Mouse (Mus musculus) liver, adult 2 months (tissue): ENCODE results near the gene Pilrb2. TPM values are rescaled to one million over a fixed set of nuclear protein-coding genes. Genes with fewer than 3 reads are reported as not detected.
A peak's percentile ranks its signal among the peaks of the same experiment; 100 is the strongest.
"Not testable (repeated sequence)": the region's sequence is repeated elsewhere in the genome, so short reads cannot be mapped to it uniquely, and the experiment has no call there.

Experiments used
- DNase-seq: peaks from one replicate; pipeline ENCODE4 v3.0.0-alpha.2; 2011; ENCODE audit warnings: low read depth, low spot score; ENCODE audit errors: extremely low read depth
- H3K27ac ChIP-seq: fragments of 200-500 bp; replicated peaks from 2 replicates; pipeline ENCODE4 v1.5.1; 2012; ENCODE audit warnings: low read depth, mild to moderate bottlenecking, control low read depth, inconsistent platforms, low read length; ENCODE audit not compliant: insufficient read depth
- H3K27me3 ChIP-seq: fragments of 200-500 bp; 2 replicates; pipeline ENCODE4 v1.6.1; 2012; ENCODE audit warnings: mild to moderate bottlenecking, moderate library complexity, low read length, inconsistent platforms; ENCODE audit not compliant: control insufficient read depth, insufficient read depth
- H3K36me3 ChIP-seq: fragments of 200-500 bp; 2 replicates; pipeline ENCODE4 v1.6.1; 2012; ENCODE audit warnings: low read length, inconsistent platforms; ENCODE audit not compliant: control insufficient read depth, insufficient read depth
- H3K4me1 ChIP-seq: fragments of 200-500 bp; 2 replicates; pipeline ENCODE4 v1.6.1; 2011; ENCODE audit warnings: low read length; ENCODE audit not compliant: control insufficient read depth, insufficient read depth
- H3K4me3 ChIP-seq: fragments of 200-500 bp; 2 replicates; pipeline ENCODE4 v1.5.1; 2011; ENCODE audit warnings: low read depth, mild to moderate bottlenecking, control low read depth, low read length, moderate library complexity; ENCODE audit not compliant: insufficient read depth
- H3K79me2 ChIP-seq: fragments of 200-500 bp; 2 replicates; pipeline ENCODE4 v1.6.1; 2012; ENCODE audit warnings: inconsistent platforms, mild to moderate bottlenecking, low read length, moderate library complexity; ENCODE audit not compliant: control insufficient read depth, insufficient read depth
- H3K9ac ChIP-seq: fragments of 200-500 bp; 2 replicates; pipeline ENCODE4 v1.6.1; 2012; ENCODE audit warnings: low read depth, mild to moderate bottlenecking, control low read depth, inconsistent platforms, low read length
- CTCF ChIP-seq: fragments of 200-500 bp; IDR thresholded peaks from 2 replicates; pipeline ENCODE4 v1.5.1; 2011; ENCODE audit warnings: low read depth, low read length, control low read depth
- POLR2A ChIP-seq: fragments of 200-500 bp; IDR thresholded peaks from 2 replicates; pipeline ENCODE4 v1.6.1; 2011; ENCODE audit warnings: low read length, control low read depth; ENCODE audit not compliant: insufficient read depth; ENCODE audit errors: extremely low read depth
- whole genome bisulfite sequencing: fragments of 180-500 bp; shearing (Covaris S2); methylation state at CpG from one replicate; pipeline ENCODE4 v1.1.7; 2018; 5-methylcytosine and 5-hydroxymethylcytosine counted together
- polyA plus RNA-seq: library from polyadenylated mRNA; depleted of rRNA; stranded (reverse); fragments of >200 nt; gene quantifications from 2 replicates; pipeline ENCODE4 v1.2.3, GENCODE M21; 2012
- total RNA-seq: library from RNA; depleted of rRNA; stranded (reverse); fragments of >200 nt; gene quantifications from 2 replicates; pipeline ENCODE4 v1.2.3, GENCODE M21; 2014

Pilrb2 gene
- total and polyA plus RNA-seq, 2 experiments: 3.7 to 4.4 TPM

DNA sequence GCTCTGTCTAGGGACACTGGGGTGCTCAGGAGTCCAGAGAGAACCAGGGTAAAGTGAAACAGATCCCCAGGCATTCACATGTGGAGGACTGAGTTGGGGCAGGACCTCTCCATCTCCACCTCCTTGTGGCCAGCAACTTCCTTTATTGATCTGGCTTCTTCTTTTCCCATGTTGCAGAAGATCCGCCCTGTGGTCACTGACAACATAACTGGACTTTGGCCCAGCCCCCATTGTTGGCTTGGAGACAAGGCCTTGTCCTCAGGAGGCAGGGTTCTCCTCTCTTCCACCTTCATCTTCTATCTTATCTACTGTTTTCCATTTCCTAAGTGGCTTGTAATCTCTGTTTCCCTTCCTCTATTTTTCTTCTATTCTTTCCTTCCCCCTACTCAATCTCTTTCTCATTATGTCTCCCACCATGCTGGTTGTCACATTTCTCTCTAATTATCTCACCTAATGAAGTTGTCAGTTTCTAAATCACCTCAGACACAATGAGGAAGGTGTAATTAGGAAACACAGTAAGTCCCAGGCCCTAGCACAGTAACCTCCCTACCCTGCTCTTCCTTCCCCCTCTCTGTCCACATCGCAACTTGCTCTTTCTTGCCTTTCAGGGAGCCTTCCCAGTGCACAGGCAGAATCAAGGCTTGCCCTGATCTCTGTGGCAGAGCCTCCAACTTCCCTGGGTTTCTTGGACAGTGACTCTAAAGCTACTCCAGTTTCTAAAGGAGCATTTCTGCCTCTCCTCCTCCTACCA is 13.5 kb downstream of the Pilrb2 start, which contains the start of gene Pilrb1:
Gene Pilrb1 (minus strand): TSS at position 147 of the 751 bp plus-strand sequence.
- not testable (repeated sequence) for DNase-seq, H3K9ac ChIP-seq, H3K27me3 ChIP-seq, H3K36me3 ChIP-seq, H3K4me1 ChIP-seq, H3K79me2 ChIP-seq
- WGBS: 70% methylated on average over 2 of the region's 2 CpGs
- Histone ChIP-seq H3K4me3 (peak within 1 kb of the TSS; percentile 41), H3K27ac (peak within 1 kb of the TSS; percentile 43; the same call in 1 of the 2 replicates)

DNA sequence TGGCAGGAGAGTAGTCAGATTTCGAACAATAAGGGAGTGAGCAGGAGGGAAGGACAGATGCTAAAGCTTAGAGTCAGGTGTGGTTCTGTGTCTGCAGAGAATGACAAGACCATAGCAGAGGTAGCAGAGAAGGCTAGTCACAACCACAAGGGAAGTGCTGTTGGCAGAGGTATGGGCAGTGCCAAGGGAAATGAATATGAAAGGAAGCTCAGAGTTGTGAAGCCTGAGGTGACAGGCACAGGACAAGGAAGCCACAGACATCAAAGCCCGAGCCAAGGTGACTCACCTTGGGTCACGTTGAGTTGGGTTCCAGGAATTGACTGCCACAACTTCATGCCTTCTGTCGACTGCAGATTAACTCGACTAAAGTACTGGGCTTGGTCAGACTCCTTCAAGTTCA is 14.7 kb downstream of the Pilrb2 start:
- H3K27me3 ChIP-seq, H3K36me3 ChIP-seq, DNase-seq, H3K4me3 ChIP-seq, H3K4me1 ChIP-seq, H3K79me2 ChIP-seq, H3K9ac ChIP-seq: not testable (repeated sequence)
- WGBS: 70% methylated on average over 5 of the region's 5 CpGs
- peak overlapping the region; percentile 43; the same call in 1 of the 2 replicates for H3K27ac ChIP-seq

DNA sequence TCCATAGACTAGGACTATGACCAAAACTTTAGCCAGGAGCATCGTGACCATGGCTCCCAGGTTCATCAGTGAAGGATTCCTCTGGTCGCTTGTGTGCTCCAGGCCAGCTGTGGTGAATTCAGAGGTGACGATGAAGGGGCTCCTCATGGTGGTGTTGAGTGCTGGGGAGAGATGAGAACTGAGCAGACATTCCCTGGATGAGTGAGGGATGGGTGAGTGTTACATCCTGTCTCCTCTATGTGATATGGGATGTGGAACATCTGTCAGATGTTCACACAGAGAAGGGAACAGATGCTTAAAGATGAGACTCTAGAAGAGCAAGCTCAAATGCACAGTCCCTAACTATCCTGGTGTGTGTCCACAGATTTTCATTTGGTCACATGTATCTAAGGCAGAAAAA is 16.7 kb downstream of the Pilrb2 start:
- H3K36me3 ChIP-seq, DNase-seq, H3K4me3 ChIP-seq, H3K27me3 ChIP-seq, H3K4me1 ChIP-seq, H3K27ac ChIP-seq, H3K79me2 ChIP-seq, H3K9ac ChIP-seq: not testable (repeated sequence)
- 86% methylated on average over 3 of the region's 3 CpGs for WGBS

DNA sequence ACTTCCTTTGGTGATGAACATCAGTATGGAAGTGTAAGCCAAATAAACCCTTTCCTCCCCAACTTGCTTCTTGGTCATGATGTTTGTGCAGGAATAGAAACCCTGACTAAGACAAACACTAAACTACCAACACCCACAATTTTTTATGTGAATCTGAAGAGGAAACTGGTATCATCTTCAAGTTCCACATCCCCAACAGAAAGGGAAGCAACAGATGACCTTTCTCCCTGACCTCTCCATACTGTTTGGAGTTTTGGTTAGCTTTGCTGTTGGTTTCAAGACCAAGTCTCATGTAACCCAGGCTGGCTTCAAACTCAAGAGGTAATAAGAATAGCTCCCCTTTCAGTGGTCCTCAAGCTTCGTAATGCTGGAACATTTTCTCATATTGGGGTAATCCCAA is 21.3 kb downstream of the Pilrb2 start:
- 78% methylated on average over 1 of the region's 1 CpGs for WGBS
- H3K27ac ChIP-seq, H3K4me3 ChIP-seq, H3K36me3 ChIP-seq, H3K9ac ChIP-seq, H3K4me1 ChIP-seq, H3K27me3 ChIP-seq, DNase-seq, H3K79me2 ChIP-seq: not testable (repeated sequence)

DNA sequence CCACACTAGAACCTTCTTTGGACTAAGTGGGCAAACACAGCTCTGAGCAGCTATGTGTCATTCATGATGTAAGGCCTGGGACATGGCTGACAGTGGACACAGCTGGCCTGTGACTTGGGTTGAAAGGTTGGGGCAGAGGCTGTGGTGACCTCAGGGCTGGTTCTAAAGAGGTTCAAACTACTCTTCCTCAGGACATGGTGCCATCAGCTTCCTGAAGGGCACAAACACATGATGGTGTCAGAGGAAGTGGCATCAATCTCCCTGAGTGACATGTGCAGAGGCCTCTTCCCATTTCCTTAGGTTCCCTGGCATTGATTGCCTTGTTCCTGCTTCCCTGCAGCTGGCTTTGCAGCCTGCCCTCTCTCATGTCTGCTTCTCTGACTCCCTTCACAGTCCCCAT is 34.5 kb downstream of the Pilrb2 start:
- H3K9ac ChIP-seq, H3K27me3 ChIP-seq, H3K4me3 ChIP-seq, H3K79me2 ChIP-seq, H3K4me1 ChIP-seq, H3K27ac ChIP-seq, H3K36me3 ChIP-seq, DNase-seq: not testable (repeated sequence)

DNA sequence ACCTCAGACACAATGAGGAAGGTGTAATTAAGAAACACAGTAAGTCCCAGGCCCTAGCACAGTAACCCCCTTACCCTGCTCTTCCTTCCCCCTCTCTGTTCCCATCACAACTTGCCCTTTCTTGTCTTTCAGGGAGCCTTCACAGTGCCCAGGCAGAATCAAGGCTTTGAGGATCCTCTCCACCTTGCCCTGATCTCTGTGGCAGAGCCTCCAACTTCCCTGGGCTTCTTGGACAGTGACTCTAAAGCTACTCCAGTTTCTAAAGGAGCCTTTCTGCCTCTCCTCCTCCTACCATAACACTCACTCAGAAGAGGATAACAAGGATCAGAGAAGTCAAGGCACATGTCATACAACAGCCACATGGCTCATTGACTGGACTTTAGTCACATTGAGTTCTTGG is 35.0 kb downstream of the Pilrb2 start:
- TF ChIP-seq CTCF (no peak), POLR2A (no peak)
- Histone ChIP-seq H3K27ac (no peak overlapping the region), H3K36me3 (no peaks in the 10 kb centered on the region), H3K79me2 (no peaks in the 10 kb centered on the region), H3K9ac (no peak overlapping the region), H3K4me3 (no peak overlapping the region), H3K27me3 (no peaks in the 10 kb centered on the region), H3K4me1 (no peaks in the 10 kb centered on the region)
- DNase-seq: no peak

DNA sequence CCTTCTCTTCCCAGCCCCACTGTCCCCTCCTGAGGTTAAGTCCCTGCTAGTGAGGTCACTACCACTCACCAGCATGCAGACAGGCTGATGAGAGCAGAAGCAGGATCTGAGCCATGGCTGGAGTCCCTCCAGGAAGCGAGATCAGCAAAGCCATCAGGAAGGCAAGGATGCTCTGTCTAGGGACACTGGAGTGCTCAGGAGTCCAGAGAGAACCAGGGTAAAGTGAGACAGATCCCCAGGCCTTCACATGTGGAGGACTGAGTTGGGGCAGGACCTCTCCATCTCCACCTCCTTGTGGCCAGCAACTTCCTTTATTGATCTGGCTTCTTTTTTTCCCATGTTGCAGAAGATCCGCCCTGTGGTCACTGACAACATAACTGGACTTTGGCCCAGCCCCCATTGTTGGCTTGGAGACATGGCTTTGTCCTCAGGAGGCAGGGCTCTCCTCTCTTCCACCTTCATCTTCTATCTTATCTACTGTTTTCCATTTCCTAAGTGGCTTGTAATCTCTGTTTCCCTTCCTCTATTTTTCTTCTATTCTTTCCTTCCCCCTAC is 35.6 kb downstream of the Pilrb2 start, which contains the start of gene Pilra:
Gene Pilra (minus strand): TSS at position 316 of the 555 bp plus-strand sequence.
- DNase-seq, H3K79me2 ChIP-seq, H3K27ac ChIP-seq, H3K27me3 ChIP-seq, H3K4me1 ChIP-seq, H3K4me3 ChIP-seq, H3K36me3 ChIP-seq: not testable (repeated sequence)
- 60% methylated on average over 2 of the region's 2 CpGs for WGBS
- 0 out of 2 replicates have a peak within 1 kb of the TSS, but pooled peaks have one; percentile 5 for H3K9ac ChIP-seq
